16 mouse cellular contexts compared by ENCODE assay signal in genomic region chr6:122508494-122508893, GRCm38 (mm10). TPM values are rescaled to one million over a fixed set of nuclear protein-coding genes. Genes with fewer than 3 reads are reported as not detected.
DNase-seq lines count a peak whose midpoint lies in the region; ATAC-seq and TF ChIP-seq lines count a peak whose summit lies in the region.
"Had no signal": no experiment of that assay in that cellular context is flagged by ENCODE, and none has a peak within 500 bp of the region (broad histone marks: within the 10 kb centered on the region; RNA-seq: fewer than 3 reads in every experiment).

No protein-coding gene starts in this region.

- intact Hi-C loops in heart, postnatal 25 days (cut with DNase I), result no loop called here

- no peak overlapping the region for H3K4me3 ChIP-seq in lung, embryonic 16.5 days (ENCODE audit: low read length)
- H3K4me3 ChIP-seq in lung, adult 2 months (replicated peaks; ENCODE audit: extremely low read depth, low read depth, low read length), result no peak overlapping the region
- no peak overlapping the region for H3K4me3 ChIP-seq in stomach, postnatal 0 days (ENCODE audit: low read depth, low read length)
- H3K4me3 ChIP-seq: megakaryocyte, embryonic 14.5 days had no signal

- no peaks in the 10 kb centered on the region for H3K27me3 ChIP-seq in lung, embryonic 16.5 days (ENCODE audit: control insufficient read depth, insufficient read depth, low read depth, low read length)
- no peaks in the 10 kb centered on the region for H3K27me3 ChIP-seq in stomach, postnatal 0 days (ENCODE audit: control insufficient read depth, insufficient read depth, low read length)

- H3K9me3 ChIP-seq in lung, embryonic 16.5 days (ENCODE audit: control insufficient read depth, low read length), result no peaks in the 10 kb centered on the region
- no peaks in the 10 kb centered on the region for H3K9me3 ChIP-seq in stomach, postnatal 0 days (ENCODE audit: control insufficient read depth, low read length)
- H3K9me3 ChIP-seq: megakaryocyte, embryonic 14.5 days had no signal

- no peak for TF ChIP-seq EP300 in stomach, postnatal 0 days (optimal IDR thresholded peaks at IDR 0.05)

- H3K9ac ChIP-seq in lung, embryonic 16.5 days (ENCODE audit: low read length), result no peak overlapping the region
- no peak overlapping the region for H3K9ac ChIP-seq in stomach, postnatal 0 days (ENCODE audit: low read length)

- no peak for DNase-seq in lung, adult 2 months
- peak; percentile 87 for DNase-seq in heart, adult 8-10 months (ENCODE audit: low spot score)
- peak; percentile 83 for DNase-seq in heart, postnatal 25 days (ENCODE audit: low spot score)
- no peak for DNase-seq in stomach, postnatal 0 days (ENCODE audit: low spot score)
- DNase-seq in kidney, postnatal 14 days, result no peak
- no peak for DNase-seq in right cerebral cortex, postnatal 4 days
- DNase-seq: cerebellum, postnatal 25 days; kidney, postnatal 25 days; thymus, adult 18-20 months had no signal

- H3K4me2 ChIP-seq in lung, embryonic 16.5 days (ENCODE audit: low read depth, low read length), result no peak overlapping the region
- no peak overlapping the region for H3K4me2 ChIP-seq in stomach, postnatal 0 days (replicated peaks; ENCODE audit: low read depth)

- no peak for TF ChIP-seq POLR2A in lung, adult 2 months (IDR thresholded peaks at IDR 0.05; ENCODE audit: borderline replicate concordance, extremely low read depth, low read depth, low read length)

- no peak for TF ChIP-seq CTCF in lung, adult 2 months (IDR thresholded peaks at IDR 0.05; ENCODE audit: insufficient read depth, low read length)
- no peak for TF ChIP-seq CTCF in stomach, postnatal 0 days (IDR thresholded peaks at IDR 0.05; ENCODE audit: low read depth)

- no peak overlapping the region for H3K27ac ChIP-seq in lung, embryonic 16.5 days (ENCODE audit: low read length)
- 0 out of 2 replicates have a peak overlapping the region, but pooled peaks have one; percentile 49 for H3K27ac ChIP-seq in stomach, postnatal 0 days (replicated peaks)

- H3K36me3 ChIP-seq in lung, embryonic 16.5 days (ENCODE audit: control insufficient read depth, insufficient read depth, low read length), result no peaks in the 10 kb centered on the region
- no peaks in the 10 kb centered on the region for H3K36me3 ChIP-seq in stomach, postnatal 0 days (ENCODE audit: control insufficient read depth, insufficient read depth, low read length)

- ATAC-seq in lung, embryonic 16.5 days (ENCODE audit: low read depth), result peak; percentile 73
- ATAC-seq in stomach, postnatal 0 days (ENCODE audit: low FRiP score, low TSS enrichment), result peak; percentile 50; the same call in 1 of the 2 replicates
- no peak for ATAC-seq in frontal cortex, adult (ENCODE audit: low TSS enrichment)
- ATAC-seq: inflammation-experienced regulatory T-cells, adult 6 months had no signal

- 70% methylated on average over 8 of the region's 8 CpGs for WGBS in lung, embryonic 16.5 days
- 42% methylated on average over 8 of the region's 8 CpGs for WGBS in lung, adult 2 months
- WGBS in stomach, postnatal 0 days, result 61% methylated on average over 8 of the region's 8 CpGs

- H3K4me1 ChIP-seq in lung, embryonic 16.5 days (replicated peaks; ENCODE audit: control insufficient read depth, insufficient read depth, low read length), result no peaks in the 10 kb centered on the region
- H3K4me1 ChIP-seq in lung, adult 2 months (ENCODE audit: control insufficient read depth, insufficient read depth, low read length), result no peaks in the 10 kb centered on the region
- no peaks in the 10 kb centered on the region for H3K4me1 ChIP-seq in stomach, postnatal 0 days (replicated peaks; ENCODE audit: control insufficient read depth, insufficient read depth)
- H3K4me1 ChIP-seq: megakaryocyte, embryonic 14.5 days had no signal

RNA-seq across cellular contexts. Expression of gene Mfap5, which starts 2.8 kb away (rescaled TPM):
- polyA plus RNA-seq in lung, embryonic 16.5 days (2015; fragmentation: Nextera tagmentation; extraction: Ambion mirVana), result 26.4 and 31.6 TPM in 2 replicates
- polyA plus RNA-seq in lung, adult 2 months (2012; rRNA removed), result 126 and 131 TPM in 2 replicates
- total RNA-seq in heart, adult 8-10 months (2022), result 10 to 100 TPM; 15.7 to 18.2 (median 18.0) TPM
- total RNA-seq in heart, postnatal 25 days (2021), result 10 to 100 TPM; 37.3 to 50.0 TPM
- polyA plus RNA-seq in stomach, postnatal 0 days (2015; fragmentation: Nextera tagmentation; extraction: Ambion mirVana), result 219 and 276 TPM in 2 replicates
- total RNA-seq: monocyte, adult 5-6 weeks had no signal
- polyA plus RNA-seq: inflammation-experienced regulatory T-cells, adult 6 months; liver, adult 2 months had no signal

RNA-seq across cellular contexts. Expression of gene Rimklb, which starts 9.9 kb away (rescaled TPM):
- polyA plus RNA-seq in lung, embryonic 16.5 days (2015; fragmentation: Nextera tagmentation; extraction: Ambion mirVana), result 7.5 and 8.3 TPM in 2 replicates
- 0.33 and 0.42 TPM in 2 replicates for polyA plus RNA-seq in lung, adult 2 months (2012; rRNA removed)
- under 1 TPM in 1 of 4 experiments, not detected in 3; 0.23 TPM for total RNA-seq in heart, adult 8-10 months (2022)
- total RNA-seq in heart, postnatal 25 days (2021), result not detected
- polyA plus RNA-seq in stomach, postnatal 0 days (2015; fragmentation: Nextera tagmentation; extraction: Ambion mirVana), result 1.7 and 2.4 TPM in 2 replicates
- total RNA-seq: liver, adult 2 months; monocyte, adult 5-6 weeks had no signal
- polyA plus RNA-seq: liver, adult 2 months; small intestine, adult 2 months had no signal

RNA-seq across cellular contexts. Expression of gene Aicda, which starts 45.1 kb away (rescaled TPM):
- polyA plus RNA-seq in lung, embryonic 16.5 days (2015; fragmentation: Nextera tagmentation; extraction: Ambion mirVana), result not detected in 2 replicates
- not detected in 2 replicates for polyA plus RNA-seq in lung, adult 2 months (2012; rRNA removed)
- not detected for total RNA-seq in heart, adult 8-10 months (2022)
- not detected for total RNA-seq in heart, postnatal 25 days (2021)
- polyA plus RNA-seq in stomach, postnatal 0 days (2015; fragmentation: Nextera tagmentation; extraction: Ambion mirVana), result 0.04 TPM in 1 of 2 replicates, not detected in the other
- total RNA-seq: liver, adult 2 months; monocyte, adult 5-6 weeks had no signal
- polyA plus RNA-seq: liver, adult 2 months had no signal

Comparison
In these comparisons a context has a peak if more than half of its experiments do, and no peak if none do; other contexts are left out.
1. DNase-seq: peak in heart, adult 8-10 months (single experiment) and heart, postnatal 25 days (single experiment); none in lung, adult 2 months (single experiment), stomach, postnatal 0 days (single experiment), kidney, postnatal 14 days (single experiment) and right cerebral cortex, postnatal 4 days (single experiment).